Mouse (Mus musculus): ENCODE measurements around the gene Ly86.

- no peak for TF ChIP-seq POLR2A (IDR thresholded peaks at IDR 0.05; ENCODE audit: extremely low read depth, insufficient read depth, low read length)
- TF ChIP-seq CTCF (IDR thresholded peaks at IDR 0.05; ENCODE audit: extremely low read depth, insufficient read depth, low read length) = no peak
These were observed 7.7 kb upstream of the Ly86 start for GRCm38 (mm10) chr13:37337269-37337668.
